Mouse (Mus musculus) gastrocnemius, postnatal 14 days (tissue): Measurements from ENCODE around the gene Dnajc21. TPM values are rescaled to one million over a fixed set of nuclear protein-coding genes. Genes with fewer than 3 reads are reported as not detected.

Source experiments
- DNase-seq: peaks from one replicate; pipeline ENCODE4 v3.0.0; 2021; ENCODE audit warnings: mixed read lengths
- intact Hi-C: fragments of 180-260 bp; cut with DNase I; formaldehyde crosslinking; loops from one replicate; pipeline ENCODE4 v1.15.1; 2025; ENCODE audit warnings: low total_unique reads
- total RNA-seq, 2 experiments: library from RNA; stranded (reverse); gene quantifications; 2 replicates each; pipeline ENCODE4 v1.2.3; 2021

The Dnajc21 gene
- total RNA-seq, 2 experiments from 2014 or later: 26.6 to 27.9 TPM

DNA sequence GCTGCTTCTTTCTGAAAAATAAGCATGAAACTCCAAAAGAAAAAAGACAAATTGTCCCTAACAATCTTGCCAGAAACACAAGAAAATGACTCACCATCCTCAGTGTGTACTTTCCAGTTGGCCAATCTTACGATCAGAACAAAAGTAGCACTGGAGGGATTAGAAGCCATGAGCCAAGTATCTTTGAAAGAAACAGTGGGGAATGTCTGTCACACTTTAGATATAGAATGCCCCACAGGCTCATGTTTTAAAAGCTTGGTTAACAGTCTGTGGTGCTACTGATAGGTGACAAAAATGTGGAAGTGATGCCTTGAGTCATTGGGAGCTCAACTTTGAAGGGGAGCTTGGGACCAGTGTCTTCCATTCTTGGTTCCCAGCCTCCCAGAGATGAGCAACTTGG, 28.0 kb downstream of the Dnajc21 start:
- intact Hi-C loops: no loop called here
- DNase-seq: no peak

DNA sequence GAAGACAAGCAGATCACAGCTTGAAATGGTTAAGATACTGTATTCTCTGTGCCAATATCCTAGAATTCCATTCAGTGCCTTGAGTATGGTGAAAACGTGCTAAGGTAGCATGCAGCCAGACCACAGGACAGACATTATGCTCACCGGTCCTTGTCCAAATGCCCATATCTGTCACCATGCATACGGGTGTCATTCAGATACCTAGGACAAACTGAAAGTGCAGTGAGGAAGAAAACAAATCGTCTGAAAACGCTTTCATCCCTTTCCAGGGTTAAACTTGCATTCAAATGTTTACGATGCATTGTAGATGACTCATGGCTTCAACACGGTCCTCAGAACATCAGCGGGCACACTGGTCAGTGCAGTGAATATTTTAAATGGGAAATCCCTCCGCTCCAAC, 28.8 kb downstream of the Dnajc21 start:
- intact Hi-C loops: no loop called here
- DNase-seq: no peak

DNA sequence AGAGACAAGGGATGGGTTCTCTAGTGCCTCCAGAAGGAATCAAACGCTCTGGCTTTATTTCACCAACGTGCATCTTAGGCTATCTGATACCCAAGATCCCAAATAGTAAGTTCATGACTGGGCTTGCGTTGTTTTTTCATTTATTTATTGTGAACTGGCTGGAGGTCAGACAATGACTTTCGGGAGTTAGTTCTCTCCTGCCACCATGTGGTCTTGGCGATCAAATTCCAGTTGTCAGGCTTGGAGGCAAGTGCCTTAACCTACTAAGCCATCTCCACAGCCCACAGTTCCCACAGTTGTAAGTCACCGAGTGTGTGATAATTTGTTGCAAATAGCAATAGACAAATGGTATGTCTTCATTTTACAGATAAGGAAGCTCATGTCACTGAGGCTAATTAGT, 30.4 kb downstream of the Dnajc21 start:
- intact Hi-C loops: no loop called here
- no peak for DNase-seq

DNA sequence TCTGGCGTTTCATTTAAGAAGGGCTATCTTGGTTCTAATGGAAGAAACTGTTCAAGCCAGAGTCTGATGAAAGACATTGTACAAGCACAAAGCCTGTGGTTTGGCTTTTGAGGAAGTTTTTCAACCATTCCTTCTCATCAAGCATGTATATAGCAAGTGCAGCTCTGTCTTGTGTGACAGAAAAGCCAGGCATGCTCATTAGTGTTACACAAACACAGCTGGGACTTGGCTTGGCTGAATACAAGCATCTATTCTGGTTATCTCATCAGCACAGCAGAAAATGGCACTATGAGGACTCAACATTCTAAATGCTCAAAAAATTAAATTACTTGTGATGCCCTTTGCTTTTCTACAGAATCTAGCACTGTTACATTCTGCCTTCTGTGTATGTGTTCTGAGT, 33.4 kb downstream of the Dnajc21 start:
- DNase-seq: no peak
- intact Hi-C loops: no loop called here

DNA sequence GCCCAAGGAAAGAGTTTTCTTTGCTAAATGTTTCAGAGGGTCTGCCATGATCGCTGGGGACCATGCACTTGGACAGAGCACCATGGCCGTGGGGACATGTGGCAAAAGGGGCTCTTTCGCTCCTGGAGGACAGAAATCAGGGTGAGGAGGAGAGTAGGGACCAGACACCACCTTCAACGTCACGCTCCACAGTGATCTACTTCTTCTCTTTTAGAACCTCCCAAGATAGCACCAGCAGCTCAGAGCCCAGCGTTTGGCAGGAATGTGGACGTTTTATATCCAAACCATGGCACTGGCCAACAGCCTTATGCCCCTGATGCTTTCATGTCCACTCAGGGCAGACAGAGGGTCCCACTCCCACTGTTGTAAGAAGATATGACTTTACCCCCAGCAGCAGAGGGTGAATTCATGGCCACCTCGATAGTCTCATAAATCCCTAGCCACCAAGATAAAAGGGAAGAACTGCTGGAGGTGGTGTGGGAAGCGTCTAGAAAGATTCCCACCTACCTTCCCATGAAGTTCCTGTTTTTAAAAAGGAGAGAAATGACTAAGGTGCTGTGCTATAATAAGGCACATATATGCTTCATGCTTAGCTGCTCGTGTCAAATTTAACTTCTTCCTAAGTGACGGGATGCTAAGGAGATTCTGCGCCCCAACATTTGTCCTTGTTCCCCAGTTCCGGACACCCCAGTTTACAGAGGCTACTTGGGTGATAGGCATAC, 43.6 kb downstream of the Dnajc21 start:
- DNase-seq: no peak
- intact Hi-C loops: no loop called here

DNA sequence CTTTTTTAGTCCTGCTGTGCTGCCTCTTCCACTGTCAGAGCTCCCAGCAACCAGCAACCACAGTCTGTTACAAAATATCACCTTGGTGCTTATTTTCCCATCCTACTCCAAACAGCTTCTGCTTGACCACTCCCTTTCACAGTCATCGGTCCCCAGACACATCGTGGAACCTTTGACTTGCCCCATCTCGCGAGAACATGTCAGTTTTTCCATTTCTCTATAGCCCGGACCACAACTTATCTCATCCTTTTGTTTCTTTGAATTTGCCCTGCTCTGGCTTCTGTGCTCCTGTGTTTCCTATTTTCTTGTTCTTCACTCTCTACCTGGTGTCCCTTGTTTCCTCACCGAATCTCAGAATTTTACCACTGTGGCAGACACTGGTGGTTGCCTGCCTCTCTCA, 44.2 kb downstream of the Dnajc21 start:
- no peak for DNase-seq
- intact Hi-C loops: no loop called here

DNA sequence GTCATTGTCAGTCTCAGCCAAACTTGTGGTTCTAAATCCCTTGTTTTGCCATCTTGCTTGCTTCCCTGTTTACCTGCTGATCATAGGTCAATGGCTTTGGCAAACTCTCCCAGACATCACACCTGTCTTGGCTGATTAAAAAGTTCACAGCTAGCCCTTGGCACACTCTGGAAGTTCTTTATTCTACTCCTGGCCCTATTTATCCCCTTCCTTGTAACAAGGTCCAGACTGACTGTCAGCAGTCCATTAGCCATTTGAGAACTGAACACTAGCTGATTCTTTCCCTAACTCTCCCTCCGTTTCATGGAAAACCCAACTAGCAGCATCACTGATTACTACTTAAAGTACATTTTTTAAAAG, 48.6 kb downstream of the Dnajc21 start:
- intact Hi-C loops: no loop called here
- no peak for DNase-seq

DNA sequence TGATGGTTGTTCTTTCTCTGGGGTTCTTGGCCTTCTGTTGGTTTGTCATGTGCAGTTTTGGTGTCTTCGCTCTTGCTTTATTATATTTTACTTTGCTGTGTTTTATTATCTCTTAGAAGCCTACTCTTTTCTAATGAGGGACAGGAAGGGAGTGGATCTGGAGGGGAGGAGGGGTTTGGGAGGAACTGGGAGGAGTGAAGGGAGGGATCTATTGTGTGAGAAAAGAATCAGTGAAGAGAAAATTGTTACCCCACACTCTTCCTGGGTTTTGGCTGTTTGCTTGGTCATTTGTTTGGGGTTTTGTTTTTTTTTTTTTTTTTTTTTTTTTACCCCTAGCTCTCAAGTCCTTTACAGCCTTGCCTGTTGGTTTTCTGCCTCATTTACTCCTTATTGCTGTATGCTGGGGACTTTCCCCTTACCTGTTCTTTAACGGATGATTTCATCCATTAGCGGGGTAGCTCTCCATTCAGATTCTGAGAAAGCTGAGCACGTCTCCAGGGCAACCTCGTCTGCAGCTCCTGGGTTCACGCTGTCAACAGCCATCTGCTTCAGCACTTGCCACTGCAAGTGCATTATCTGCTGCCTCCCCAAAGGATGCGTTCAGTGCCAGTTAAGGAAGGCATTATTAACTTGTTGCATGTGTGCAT, 49.1 kb downstream of the Dnajc21 start:
- no peak for DNase-seq
- intact Hi-C loops: no loop called here

DNA sequence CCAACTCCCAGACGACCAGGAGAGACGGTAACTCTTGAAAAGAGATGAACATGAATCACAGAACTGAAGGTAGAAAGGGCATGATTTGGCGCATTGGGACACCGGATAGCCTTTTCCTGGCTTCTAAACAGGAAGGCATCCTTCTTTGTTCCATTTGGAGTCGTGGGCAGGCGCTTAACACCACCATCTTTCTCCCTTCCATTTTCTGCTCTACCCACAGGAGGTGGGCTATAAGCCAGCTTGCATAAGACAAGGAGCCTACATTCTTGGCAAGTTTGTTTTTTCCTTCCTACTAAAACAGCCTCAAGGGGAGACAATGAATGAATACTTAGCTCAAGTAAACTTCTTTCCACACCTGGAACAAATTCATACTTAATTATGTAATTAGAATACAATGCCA, 56.7 kb downstream of the Dnajc21 start:
- DNase-seq: no peak
- intact Hi-C loops: loop anchor here (10.0 kb wide), 1 partner anchor 1179 kb away; no protein-coding TSS in a partner anchor

DNA sequence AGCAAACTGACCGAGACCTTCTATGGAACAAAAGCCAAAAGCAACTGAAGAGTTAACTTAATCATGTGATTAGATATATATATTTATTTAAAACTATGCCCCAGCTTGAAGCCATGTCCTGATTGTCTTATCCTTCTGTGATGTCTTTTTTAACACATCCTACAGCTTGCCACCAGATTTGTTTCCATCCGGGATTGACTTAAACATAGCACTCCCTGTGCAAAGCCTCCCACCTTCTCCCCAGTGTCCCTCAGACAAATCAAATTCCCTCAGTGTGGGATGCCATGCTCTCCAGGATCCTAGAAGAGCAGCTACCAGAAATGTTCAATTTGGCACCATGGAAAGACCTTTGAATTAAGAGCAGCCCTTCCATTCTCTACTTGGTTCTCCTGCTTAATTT, 59.4 kb downstream of the Dnajc21 start:
- no peak for DNase-seq
- intact Hi-C loops: loop anchor here (10.0 kb wide), 1 partner anchor 1176 kb away; no protein-coding TSS in a partner anchor

DNA sequence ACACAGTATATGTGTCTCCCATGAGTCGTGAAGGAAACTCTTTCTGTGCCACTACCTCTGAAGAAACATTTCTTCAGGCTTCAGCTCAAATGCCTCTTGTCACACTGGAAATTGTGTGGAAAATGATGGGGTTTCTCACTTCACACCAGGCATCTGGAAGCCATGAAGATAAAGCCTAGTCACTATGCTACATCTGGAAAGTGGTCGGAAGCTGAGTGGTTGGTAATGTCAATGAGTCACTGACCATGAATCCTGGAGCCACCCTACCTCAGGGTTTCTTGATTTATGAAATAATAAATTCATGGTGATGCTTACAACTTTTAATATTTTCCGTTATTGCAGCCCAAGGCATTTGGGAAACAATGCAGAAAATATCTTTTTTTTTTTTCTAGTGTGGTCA, 60.5 kb downstream of the Dnajc21 start:
- intact Hi-C loops: loop anchor here (10.0 kb wide), 1 partner anchor 1175 kb away; no protein-coding TSS in a partner anchor

DNA sequence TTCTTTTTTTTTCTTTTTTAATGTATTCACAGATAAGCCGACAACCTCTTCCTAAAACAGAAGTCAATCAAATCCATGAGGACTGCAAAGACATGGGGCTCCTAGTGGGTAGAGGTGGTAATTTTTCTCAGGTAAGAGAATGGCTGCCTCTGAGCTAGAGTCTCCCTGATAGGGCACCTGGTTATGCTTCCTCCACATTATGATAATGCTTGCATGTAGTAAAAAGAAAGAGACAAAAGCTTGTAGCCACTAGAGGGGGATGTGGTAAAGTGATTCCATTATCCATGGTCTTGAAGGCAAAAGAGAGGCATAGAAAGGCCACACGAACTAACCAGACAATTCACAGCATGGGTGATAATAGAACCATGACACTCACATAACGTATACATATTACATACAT, 69.9 kb downstream of the Dnajc21 start:
- intact Hi-C loops: no loop called here
- DNase-seq: no peak

More for the DNA sequence above, 60.5 kb downstream of the Dnajc21 start:
- DNase-seq: no peak

DNA sequence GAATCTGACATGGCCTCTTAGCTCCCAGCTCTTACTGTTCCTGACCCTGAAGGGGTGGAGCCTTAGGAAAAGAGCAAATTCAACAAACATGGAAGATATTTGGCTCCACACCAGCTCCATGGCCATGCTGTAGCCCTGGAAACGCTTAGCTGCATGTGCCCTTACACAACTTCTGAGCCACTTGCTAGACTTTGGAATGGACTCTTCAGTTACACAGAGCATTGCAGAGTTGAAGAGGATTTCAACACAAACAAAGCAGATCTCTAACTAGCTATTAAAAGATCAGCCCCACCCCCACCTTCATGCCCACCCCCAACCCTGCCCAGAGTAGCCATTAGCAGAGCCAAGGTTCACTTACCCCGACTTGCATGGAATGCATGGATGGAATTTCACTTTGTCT, 70.5 kb downstream of the Dnajc21 start:
- intact Hi-C loops: no loop called here
- DNase-seq: no peak

Other genes with a start within 250 kb of the Dnajc21 start
- not detected for gene Gm21973, start 145.1 kb downstream of the Dnajc21 start, total RNA-seq
- gene Agxt2, start 112.0 kb downstream of the Dnajc21 start, total RNA-seq: not detected
- 10 to 100 TPM; 15.6 to 18.0 TPM for gene Brix1, start 15.4 kb upstream of the Dnajc21 start, total RNA-seq
- gene Rad1, start 15.5 kb upstream of the Dnajc21 start, total RNA-seq: 1 to 10 TPM; 5.0 to 5.8 TPM
- not detected for gene Ttc23l, start 88.2 kb upstream of the Dnajc21 start, total RNA-seq
- gene Rai14, start 244.1 kb upstream of the Dnajc21 start, total RNA-seq: 1 to 10 TPM; 4.1 to 4.8 TPM